Mouse (Mus musculus) spleen, adult 2 months (tissue): Measurements from ENCODE around the gene Isca1. TPM values are rescaled to one million over a fixed set of nuclear protein-coding genes. Genes with fewer than 3 reads are reported as not detected.
A peak's percentile ranks its signal among the peaks of the same experiment; 100 is the strongest.

Experiments used
- DNase-seq, 2 experiments: peaks; one replicate each; pipeline versions ENCODE4 v3.0.0 to v3.0.0-alpha.2; 2012 to 2021; ENCODE audit warnings: low spot score in 2 of 2, low read depth in 1 of 2
- H3K27ac ChIP-seq: fragments of 200-500 bp; 2 replicates; pipeline ENCODE4 v1.5.1; 2012; ENCODE audit warnings: low read length, inconsistent platforms; ENCODE audit not compliant: insufficient read depth
- H3K27me3 ChIP-seq: fragments of 200-500 bp; 2 replicates; pipeline ENCODE4 v1.6.1; 2012; ENCODE audit warnings: mild to moderate bottlenecking, moderate library complexity, low read length, inconsistent platforms; ENCODE audit not compliant: control insufficient read depth, insufficient read depth
- H3K36me3 ChIP-seq: fragments of 200-500 bp; 2 replicates; pipeline ENCODE4 v1.6.1; 2012; ENCODE audit warnings: mild to moderate bottlenecking, low read length, inconsistent platforms; ENCODE audit not compliant: control insufficient read depth, insufficient read depth
- H3K4me1 ChIP-seq: fragments of 200-500 bp; 2 replicates; pipeline ENCODE4 v1.6.1; 2011; ENCODE audit warnings: inconsistent platforms; ENCODE audit not compliant: control insufficient read depth, insufficient read depth, insufficient read length
- H3K4me3 ChIP-seq: fragments of 200-500 bp; 2 replicates; pipeline ENCODE4 v1.5.1; 2011; ENCODE audit warnings: mild to moderate bottlenecking, inconsistent platforms; ENCODE audit not compliant: insufficient read depth, insufficient read length; ENCODE audit errors: extremely low read depth
- CTCF ChIP-seq: fragments of 200-500 bp; IDR thresholded peaks from 2 replicates; pipeline ENCODE4 v1.5.1; 2011; ENCODE audit warnings: mild to moderate bottlenecking, inconsistent platforms; ENCODE audit not compliant: insufficient read depth, insufficient read length, insufficient replicate concordance; ENCODE audit errors: extremely low read depth
- POLR2A ChIP-seq: fragments of 200-500 bp; IDR thresholded peaks from 2 replicates; pipeline ENCODE4 v1.6.1; 2011; ENCODE audit warnings: low read depth, low read length, inconsistent platforms
- WGBS: fragments of 180-500 bp; shearing (Covaris S2); methylation state at CpG from one replicate; pipeline ENCODE4 v1.1.7; 2018; 5-methylcytosine and 5-hydroxymethylcytosine counted together
- polyA plus RNA-seq: library from polyadenylated mRNA; depleted of rRNA; stranded (reverse); fragments of >200 nt; gene quantifications from 2 replicates; pipeline ENCODE4 v1.2.3, GENCODE M21; 2012; rRNA removed

The Isca1 gene
- polyA plus RNA-seq: 78.4 and 112 TPM in 2 replicates

- Histone ChIP-seq H3K4me1 (peaks cover 6% of the 10 kb centered on the region; the same call in 1 of the 2 replicates), H3K27ac (peak within 1 kb of the TSS; percentile 96), H3K27me3 (no peaks in the 10 kb centered on the region), H3K36me3 (peaks cover 5% of the 10 kb centered on the region), H3K4me3 (peak within 1 kb of the TSS; percentile 72)
- peak; percentile 40 for TF ChIP-seq POLR2A
- no peak for TF ChIP-seq CTCF
- DNase-seq: peak; percentile 95 to 98
- WGBS: under 1% methylated on average over 91 of the region's 91 CpGs
Observed at GRCm38 (mm10) chr13:59769296-59770163, at the start of gene Isca1. Gene Isca1 (minus strand): TSS chr13:59769810.

DNA sequence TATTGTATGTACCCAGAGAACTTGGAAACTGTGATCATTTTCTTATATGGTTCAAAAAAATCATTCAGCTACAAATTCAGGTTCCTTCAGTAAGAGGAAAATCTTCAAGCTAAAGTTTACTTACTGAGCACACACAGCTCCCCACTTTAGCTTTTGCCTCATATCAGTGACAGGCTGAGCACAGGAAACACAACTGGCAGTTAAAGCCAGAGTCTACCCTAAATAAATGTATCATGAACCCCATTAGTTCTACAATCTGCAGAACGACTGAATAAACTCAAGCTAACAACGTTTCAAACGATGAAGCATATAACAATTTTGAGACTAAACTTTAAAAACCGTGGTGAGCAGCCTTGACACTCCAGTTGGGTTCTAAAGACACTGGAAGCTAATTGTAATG lies 47.7 kb upstream of the Isca1 start:
- WGBS: 75% methylated on average over 4 of the region's 4 CpGs
- no peak overlapping the region for H3K27ac ChIP-seq
- DNase-seq: no peak

DNA sequence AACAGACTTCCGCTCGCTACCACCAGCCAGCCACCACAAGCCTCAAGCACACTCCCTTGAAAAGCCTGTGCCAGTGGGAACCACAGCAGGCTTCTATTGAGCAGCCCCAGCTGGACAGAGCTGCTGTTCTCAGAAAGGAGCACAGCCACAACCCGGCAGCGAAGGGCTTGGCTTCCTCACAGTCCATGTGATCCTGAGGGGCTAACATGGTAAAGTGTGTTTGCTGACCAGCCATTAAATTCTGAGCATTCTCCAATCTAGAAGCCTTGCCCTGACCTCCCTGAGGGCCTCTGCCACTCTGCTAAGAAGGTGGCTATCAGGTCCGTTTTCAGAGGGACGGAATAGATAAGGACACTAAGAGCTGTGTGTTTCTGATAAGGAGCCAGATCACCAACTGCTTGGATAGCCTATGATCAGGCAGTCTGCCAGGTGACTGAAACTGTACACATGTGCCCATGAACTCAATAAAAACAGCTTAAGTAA lies 44.5 kb upstream of the Isca1 start:
- H3K4me1 ChIP-seq: no peaks in the 10 kb centered on the region

More for the DNA sequence above, 47.7 kb upstream of the Isca1 start:
- H3K27me3 ChIP-seq: no peaks in the 10 kb centered on the region
- H3K4me3 ChIP-seq: no peak overlapping the region
- no peak for TF ChIP-seq CTCF
- TF ChIP-seq POLR2A: no peak
- peaks cover 9% of the 10 kb centered on the region for H3K4me1 ChIP-seq
- H3K36me3 ChIP-seq: peaks cover 33% of the 10 kb centered on the region

GRCm38 (mm10) chr13:59811581-59811980 lies 42.0 kb upstream of the Isca1 start:
- WGBS: 99% methylated on average over 3 of the region's 3 CpGs
- Histone ChIP-seq H3K36me3 (peaks cover 64% of the 10 kb centered on the region), H3K4me3 (no peak overlapping the region), H3K27me3 (no peaks in the 10 kb centered on the region), H3K4me1 (no peaks in the 10 kb centered on the region), H3K27ac (no peak overlapping the region)
- DNase-seq: no peak
- no peak for TF ChIP-seq CTCF
- no peak for TF ChIP-seq POLR2A

More for the DNA sequence above, 44.5 kb upstream of the Isca1 start:
- no peak overlapping the region; the same call in 1 of the 2 replicates for H3K27ac ChIP-seq
- peaks cover 57% of the 10 kb centered on the region for H3K36me3 ChIP-seq
- TF ChIP-seq POLR2A (no peak), CTCF (no peak)
- 81% methylated on average over 6 of the region's 6 CpGs for WGBS
- no peak for DNase-seq
- H3K4me3 ChIP-seq: no peak overlapping the region
- H3K27me3 ChIP-seq: no peaks in the 10 kb centered on the region

GRCm38 (mm10) chr13:59801000-59801399 lies 31.4 kb upstream of the Isca1 start:
- H3K4me3 ChIP-seq: no peak overlapping the region
- H3K27ac ChIP-seq: no peak overlapping the region
- TF ChIP-seq CTCF (no peak), POLR2A (no peak)
- H3K27me3 ChIP-seq: no peaks in the 10 kb centered on the region
- peaks cover 79% of the 10 kb centered on the region for H3K36me3 ChIP-seq
- 94% methylated on average over 6 of the region's 6 CpGs for WGBS
- DNase-seq: no peak
- H3K4me1 ChIP-seq: peaks cover 2% of the 10 kb centered on the region; the same call in 1 of the 2 replicates

- no peaks in the 10 kb centered on the region for H3K27me3 ChIP-seq
- peaks cover 80% of the 10 kb centered on the region for H3K36me3 ChIP-seq
- 55% methylated on average over 2 of the region's 2 CpGs for WGBS
- H3K4me1 ChIP-seq: peaks cover 2% of the 10 kb centered on the region; the same call in 1 of the 2 replicates
- H3K4me3 ChIP-seq: no peak overlapping the region
- H3K27ac ChIP-seq: no peak overlapping the region
- TF ChIP-seq POLR2A: no peak
- no peak for TF ChIP-seq CTCF
- DNase-seq: no peak
Observed at GRCm38 (mm10) chr13:59800077-59800476, 30.5 kb upstream of the Isca1 start.

DNA sequence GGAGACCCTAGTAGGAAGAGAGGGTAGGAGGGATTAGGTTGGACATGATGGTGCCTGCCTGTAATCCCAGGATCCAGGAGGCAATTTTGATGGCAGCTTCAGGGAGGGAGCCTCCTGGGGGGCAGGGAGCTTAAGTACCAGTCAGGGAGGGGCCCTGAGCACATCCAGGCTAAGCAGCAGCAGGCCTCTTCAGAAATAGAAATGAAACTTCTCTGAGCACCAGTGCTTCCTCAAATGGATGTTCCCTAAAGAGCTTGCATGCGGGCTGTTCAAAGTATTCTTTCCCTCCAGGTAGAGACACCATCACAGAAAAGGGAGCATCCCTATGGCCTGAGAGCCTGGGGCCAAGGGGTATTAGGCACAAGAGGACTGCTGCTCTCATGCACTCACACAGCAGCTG lies 28.7 kb upstream of the Isca1 start:
- Histone ChIP-seq H3K36me3 (peaks cover 74% of the 10 kb centered on the region), H3K27ac (no peak overlapping the region), H3K27me3 (no peaks in the 10 kb centered on the region), H3K4me1 (peaks cover 2% of the 10 kb centered on the region; the same call in 1 of the 2 replicates), H3K4me3 (no peak overlapping the region)
- no peak for TF ChIP-seq CTCF
- TF ChIP-seq POLR2A: no peak
- 27% methylated on average over 1 of the region's 1 CpGs for WGBS
- no peak for DNase-seq
